Mouse (Mus musculus) embryonic stem cell, embryonic (primary cell): ENCODE measurements at regions not wholly inside any gene's neighbourhood (a gene's known extent, or its start where the extent isn't known, plus 50 kb on each side); places are given as distances from the start of the nearest gene placed in this dataset.

ENCODE experiments used
- CTCF ChIA-PET, 4 experiments: fragments of 300-600 bp in 2 of 4; fragments of 350-600 bp in 2 of 4; sonication (Branson Sonifier 250); formaldehyde crosslinking; loops; one replicate each; lab custom pipeline; 2022; ENCODE audit warnings: inconsistent platforms in 2 of 4; lab: Charles Lee
- POLR2A ChIA-PET, 4 experiments: fragments of 300-600 bp in 2 of 4; fragments of 350-600 bp in 2 of 4; sonication (Branson Sonifier 250); formaldehyde crosslinking; loops; one replicate each; lab custom pipeline; 2022; ENCODE audit warnings: antibody characterized with exemption in 4 of 4, inconsistent platforms in 1 of 4; lab: Charles Lee

DNA sequence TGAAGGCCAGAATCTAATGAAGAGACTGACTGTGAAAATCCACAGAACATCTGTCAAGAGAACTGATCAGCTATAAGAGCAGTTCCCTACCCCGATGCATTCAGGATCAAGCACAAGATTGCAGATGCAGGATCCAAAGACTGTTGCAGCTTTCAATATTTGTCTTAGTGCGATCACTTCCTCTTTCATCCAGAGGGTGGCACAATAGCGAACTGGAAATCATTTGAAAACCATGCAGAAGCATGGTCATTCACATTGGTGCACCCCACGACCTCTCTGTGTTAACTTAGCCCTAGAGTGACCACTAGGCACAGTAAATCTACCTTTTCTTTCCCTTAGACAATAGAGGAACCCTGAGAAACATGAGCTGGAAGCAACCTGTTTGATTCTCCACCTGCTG lies 55.8 kb upstream of the Pak3 start:
- POLR2A ChIA-PET, result no interaction called here
- CTCF ChIA-PET, result interaction anchor here in 3 of 4 experiments (0.9 to 2.6 kb wide), 3 partner anchors 205 kb away, joined by 4 to 13 read pairs (median 4); no protein-coding TSS in a partner anchor

DNA sequence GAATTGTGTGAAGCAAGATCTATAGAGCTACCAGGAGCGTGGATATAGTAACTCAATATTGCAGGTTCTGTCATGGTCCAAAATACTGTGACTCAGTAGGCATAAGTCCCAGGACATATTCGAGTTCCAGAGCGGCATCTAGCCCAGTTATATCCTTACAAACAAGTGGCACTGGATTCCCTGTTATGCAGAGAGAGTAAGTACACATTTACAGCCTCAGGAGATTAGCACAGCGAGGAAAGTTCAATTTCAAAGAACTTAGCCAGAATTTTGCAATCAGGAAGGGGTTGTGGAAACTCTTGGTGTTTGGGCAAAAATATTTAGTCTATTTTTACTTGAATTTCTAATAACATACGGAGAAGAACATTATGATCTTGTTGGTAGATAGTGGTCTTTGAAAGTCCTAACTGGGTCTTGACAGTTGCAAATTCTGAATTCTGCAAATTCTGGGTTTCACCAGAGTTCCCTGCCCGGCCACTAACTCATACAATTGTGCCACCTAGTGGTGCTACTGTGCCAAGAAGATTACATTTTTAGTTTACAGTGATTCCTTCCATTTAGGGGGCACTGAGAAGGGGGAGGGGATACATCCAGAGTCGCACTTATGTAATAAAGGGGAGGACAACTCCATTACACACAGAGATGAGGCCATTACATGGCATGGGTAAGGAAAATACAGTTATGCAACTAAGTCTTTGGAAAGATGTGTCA lies 54.7 kb upstream of the Chrdl1 start:
- CTCF ChIA-PET, result no interaction called here
- POLR2A ChIA-PET, result no interaction called here

DNA sequence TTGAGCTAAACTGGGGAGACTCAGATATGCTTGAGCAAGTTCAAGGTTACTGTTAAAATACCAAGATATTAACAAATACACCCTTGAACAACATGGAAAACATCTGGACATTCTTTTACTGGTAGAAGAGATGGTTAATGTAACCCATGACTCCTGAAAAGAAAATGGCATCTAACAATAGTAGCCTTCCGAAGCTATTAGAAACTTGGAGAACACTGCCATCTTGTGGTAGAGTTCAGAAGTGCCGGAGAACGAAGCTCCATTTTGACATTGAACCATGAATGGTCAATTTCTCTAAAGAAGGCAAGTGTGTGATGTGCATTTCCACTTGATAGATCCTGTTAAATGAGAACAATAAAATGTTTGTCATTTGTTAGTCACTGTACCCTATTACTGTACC lies 50.5 kb upstream of the Chrdl1 start:
- POLR2A ChIA-PET, result no interaction called here
- CTCF ChIA-PET, result interaction anchor here (0.5 to 1.4 kb wide), 17 partner anchors 220 to 1497 kb away, joined by 3 to 8 read pairs (median 4); partner anchors contain the start of gene Rtl9 (in 2 of the 4)
